Mouse (Mus musculus) megakaryocyte-erythroid progenitor cell, adult 5 weeks (primary cell): ENCODE results near the gene Gm21836. TPM values are rescaled to one million over a fixed set of nuclear protein-coding genes. Genes with fewer than 3 reads are reported as not detected.

Experiments
- polyA plus RNA-seq: library from polyadenylated mRNA; stranded (reverse); fragments of >175 nt; gene quantifications from 2 replicates; pipeline ENCODE4 v1.2.3, GENCODE M21; 2012

Gm21836 gene
- polyA plus RNA-seq, result not detected in 2 replicates

DNA sequence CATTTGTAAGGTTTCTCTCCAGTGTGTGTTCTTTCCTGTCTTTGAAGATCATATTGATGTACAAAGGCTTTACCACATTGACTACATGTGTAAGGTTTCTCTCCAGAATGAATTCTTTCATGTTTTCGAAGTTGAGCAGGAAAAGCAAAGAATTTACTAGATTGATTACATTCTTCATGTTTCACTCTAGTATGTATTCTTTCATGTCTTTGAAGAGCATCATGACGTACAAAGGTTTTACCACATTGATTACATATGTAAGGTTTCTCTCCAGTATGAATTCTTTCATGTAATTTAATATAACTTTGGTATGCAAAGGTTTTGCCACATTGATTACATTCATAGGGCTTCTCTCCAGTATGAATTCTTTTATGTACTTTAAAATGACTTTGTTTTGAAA is at the start of gene Gm21836:
TSS of gene Gm21836 (minus strand) at position 101 of the 400 bp plus-strand sequence.

DNA sequence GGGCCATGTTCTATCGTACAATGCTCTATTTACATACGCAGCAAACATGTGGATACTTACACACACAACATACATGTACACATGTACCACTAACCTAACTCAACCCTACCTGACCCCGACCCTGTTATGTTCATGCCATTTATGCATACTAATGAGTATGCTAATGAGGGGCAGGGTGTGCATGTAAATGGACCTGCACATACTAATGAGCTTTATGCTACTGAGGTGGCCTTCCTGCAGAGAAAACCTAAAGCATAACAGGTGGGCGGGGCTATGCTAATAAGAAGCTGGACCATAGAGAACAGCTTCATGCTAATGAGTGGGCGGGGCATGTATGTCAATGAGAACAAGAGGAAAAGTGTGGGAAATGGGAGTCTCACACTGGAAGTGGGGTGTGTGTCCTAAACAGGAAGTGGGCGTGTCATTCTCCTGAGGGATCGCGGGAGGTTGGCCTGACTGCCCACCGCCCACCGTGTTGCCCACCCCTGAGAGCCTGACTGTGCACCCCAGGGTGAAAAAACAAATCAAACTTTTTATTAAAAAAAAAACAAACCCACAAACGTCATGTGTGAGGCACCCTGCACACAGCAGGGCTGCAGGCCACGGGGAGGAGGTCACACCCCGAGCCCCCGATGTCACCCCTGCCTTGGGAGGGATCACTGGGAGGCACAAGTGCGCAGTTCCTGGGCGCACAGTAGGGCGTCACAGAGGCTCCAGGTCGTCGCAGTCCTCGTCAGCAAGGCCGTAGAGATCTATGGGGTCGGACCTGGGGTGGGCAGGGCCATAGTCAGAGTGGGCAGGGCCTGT is 17.3 kb downstream of the Gm21836 start, which contains the start of gene Ppp2r3d:
TSS of gene Ppp2r3d (minus strand) at position 803 of the 807 bp plus-strand sequence.

Other genes with a start within 250 kb of the Gm21836 start
- gene 2010315B03Rik, start 181.1 kb downstream of the Gm21836 start, polyA plus RNA-seq, result 0.12 and 0.54 TPM in 2 replicates
- gene Ppp2r3d, start 16.9 kb downstream of the Gm21836 start, polyA plus RNA-seq, result 442 and 557 TPM in 2 replicates